Mouse (Mus musculus): ENCODE data around the gene Fgd5. TPM values are rescaled to one million over a fixed set of nuclear protein-coding genes. Genes with fewer than 3 reads are reported as not detected.
"Not testable (repeated sequence)": the region's sequence is repeated elsewhere in the genome, so short reads cannot be mapped to it uniquely, and the experiment has no call there.

Gene Fgd5
- total and polyA plus RNA-seq, 3 experiments, result not detected

GRCm38 (mm10) chr6:91948426-91948825 is 30.3 kb upstream of the Fgd5 start:
- no peak overlapping the region for H3K27ac ChIP-seq (ENCODE audit: insufficient read depth, low read depth)
- no peaks in the 10 kb centered on the region for H3K27me3 ChIP-seq (replicated peaks)
- no peaks in the 10 kb centered on the region for H3K9me3 ChIP-seq (replicated peaks; ENCODE audit: low read length)
- TF ChIP-seq POLR2A (IDR thresholded peaks at IDR 0.05; ENCODE audit: low read depth, low read length), result no peak
- no peak for TF ChIP-seq MAFK (IDR thresholded peaks at IDR 0.05; ENCODE audit: insufficient replicate concordance, low read length)
- no peak for TF ChIP-seq HCFC1 (IDR thresholded peaks at IDR 0.05; ENCODE audit: low read depth, low read length)
- TF ChIP-seq KAT2A (IDR thresholded peaks at IDR 0.05; ENCODE audit: insufficient replicate concordance, low read length), result no peak
- TF ChIP-seq EP300 (IDR thresholded peaks at IDR 0.05; ENCODE audit: low read length), result no peak
- no peak for TF ChIP-seq ZC3H11A (IDR thresholded peaks at IDR 0.05; ENCODE audit: low read depth, low read length)
- TF ChIP-seq SMC3 (IDR thresholded peaks at IDR 0.05; ENCODE audit: low read depth, low read length), result no peak
- TF ChIP-seq E2F4 (IDR thresholded peaks at IDR 0.05; ENCODE audit: insufficient replicate concordance, low read depth, low read length), result no peak
- no peak for TF ChIP-seq JUND (conservative IDR thresholded peaks at IDR 0.05; ENCODE audit: low read depth, low read length)
- TF ChIP-seq BHLHE40 (IDR thresholded peaks at IDR 0.05; ENCODE audit: low read depth, low read length), result no peak
- no peak for TF ChIP-seq USF1 (IDR thresholded peaks at IDR 0.05; ENCODE audit: low read depth, low read length)
- H3K79me2 ChIP-seq (replicated peaks; ENCODE audit: control insufficient read depth, extremely low read depth, insufficient read depth, poor library complexity, severe bottlenecking), result no peaks in the 10 kb centered on the region
- H3K36me3 ChIP-seq (replicated peaks in 1 of 2; ENCODE audit: control insufficient read depth in 1 of 2, insufficient read depth in 1 of 2, low read length in 1 of 2), result no peaks in the 10 kb centered on the region
- no peak overlapping the region for H3K9ac ChIP-seq (ENCODE audit: insufficient read depth, low read depth)
- H3K4me1 ChIP-seq (ENCODE audit: control insufficient read depth in 1 of 2, insufficient read depth in 2 of 2), result no peaks in the 10 kb centered on the region
- H3K4me2 ChIP-seq (ENCODE audit: insufficient read depth, low read depth, poor library complexity, severe bottlenecking), result no peak overlapping the region
- no peak for DNase-seq (ENCODE audit: extremely low read depth)
- in situ Hi-C loops (cut with MboI; ENCODE audit: low pct_ligation_motif_present, low pct_unique_long_range_greater_than_20kb, low sequenced_read_pairs) (no loop called here), dilution Hi-C loops (cut with MboI; ENCODE audit: extremely low pct_ligation_motif_present, extremely low pct_unique_long_range_greater_than_20kb, low sequenced_read_pairs) (no loop called here)
- no peak overlapping the region for H3K4me3 ChIP-seq (replicated peaks in 1 of 3; ENCODE audit: low read depth in 2 of 3, low read length in 2 of 3, poor library complexity in 1 of 3)

GRCm38 (mm10) chr6:91958015-91958414 is 20.7 kb upstream of the Fgd5 start:
- DNase-seq (ENCODE audit: extremely low read depth); H3K9ac ChIP-seq (ENCODE audit: insufficient read depth, low read depth); H3K27ac ChIP-seq (ENCODE audit: insufficient read depth, low read depth); dilution Hi-C loops (cut with MboI; ENCODE audit: extremely low pct_ligation_motif_present, extremely low pct_unique_long_range_greater_than_20kb, low sequenced_read_pairs); H3K79me2 ChIP-seq (replicated peaks; ENCODE audit: control insufficient read depth, extremely low read depth, insufficient read depth, poor library complexity, severe bottlenecking); H3K9me3 ChIP-seq (replicated peaks; ENCODE audit: low read length); H3K4me1 ChIP-seq (ENCODE audit: control insufficient read depth in 1 of 2, insufficient read depth in 2 of 2); H3K4me3 ChIP-seq (replicated peaks in 1 of 3; ENCODE audit: low read depth in 2 of 3, low read length in 2 of 3, poor library complexity in 1 of 3); H3K4me2 ChIP-seq (ENCODE audit: insufficient read depth, low read depth, poor library complexity, severe bottlenecking); H3K36me3 ChIP-seq (replicated peaks in 1 of 2; ENCODE audit: control insufficient read depth in 1 of 2, insufficient read depth in 1 of 2, low read length in 1 of 2); in situ Hi-C loops (cut with MboI; ENCODE audit: low pct_ligation_motif_present, low pct_unique_long_range_greater_than_20kb, low sequenced_read_pairs): not testable (repeated sequence)
- H3K27me3 ChIP-seq (replicated peaks), result peaks cover 28% of the 10 kb centered on the region

GRCm38 (mm10) chr6:91960028-91960811 is 18.5 kb upstream of the Fgd5 start:
- Histone ChIP-seq H3K27ac (ENCODE audit: insufficient read depth, low read depth) (no peak overlapping the region), H3K79me2 (replicated peaks; ENCODE audit: control insufficient read depth, extremely low read depth, insufficient read depth, poor library complexity, severe bottlenecking) (no peaks in the 10 kb centered on the region), H3K9ac (ENCODE audit: insufficient read depth, low read depth) (no peak overlapping the region), H3K9me3 (replicated peaks; ENCODE audit: low read length) (no peaks in the 10 kb centered on the region), H3K4me3 (replicated peaks in 1 of 3; ENCODE audit: low read depth in 2 of 3, low read length in 2 of 3, poor library complexity in 1 of 3) (no peak overlapping the region), H3K36me3 (replicated peaks in 1 of 2; ENCODE audit: control insufficient read depth in 1 of 2, insufficient read depth in 1 of 2, low read length in 1 of 2) (no peaks in the 10 kb centered on the region), H3K4me1 (ENCODE audit: control insufficient read depth in 1 of 2, insufficient read depth in 2 of 2) (0 out of 4 replicates have a peak, but pooled peaks cover 0 to 3% of the 10 kb centered on the region in 2 experiments), H3K27me3 (replicated peaks) (peaks cover 40% of the 10 kb centered on the region), H3K4me2 (ENCODE audit: insufficient read depth, low read depth, poor library complexity, severe bottlenecking) (no peak overlapping the region)
- no peak for TF ChIP-seq MAX (IDR thresholded peaks at IDR 0.05; ENCODE audit: low read length)
- dilution Hi-C loops (cut with MboI; ENCODE audit: extremely low pct_ligation_motif_present, extremely low pct_unique_long_range_greater_than_20kb, low sequenced_read_pairs), result no loop called here
- in situ Hi-C loops (cut with MboI; ENCODE audit: low pct_ligation_motif_present, low pct_unique_long_range_greater_than_20kb, low sequenced_read_pairs), result no loop called here
- no peak for DNase-seq (ENCODE audit: extremely low read depth)

Data from CH12.LX (cell line).